Mouse (Mus musculus): ENCODE measurements around the gene Snx14. TPM values are rescaled to one million over a fixed set of nuclear protein-coding genes. Genes with fewer than 3 reads are reported as not detected.

The Snx14 gene
- polyA plus RNA-seq, 1 experiment from 2014 or later, result 21.7 TPM

- Histone ChIP-seq H3K4me1 (replicated peaks; ENCODE audit: control insufficient read depth, insufficient read depth, low read length) (no peaks in the 10 kb centered on the region), H3K27ac (ENCODE audit: low read depth, low read length) (no peak overlapping the region), H3K9ac (ENCODE audit: low read length) (no peak overlapping the region), H3K9me3 (ENCODE audit: control insufficient read depth, low read length) (no peaks in the 10 kb centered on the region), H3K4me3 (ENCODE audit: low read depth, low read length) (no peak overlapping the region), H3K36me3 (ENCODE audit: control insufficient read depth, insufficient read depth, low read length) (no peaks in the 10 kb centered on the region; the same call in 1 of the 2 replicates), H3K4me2 (ENCODE audit: low read depth, low read length, severe bottlenecking) (no peak overlapping the region), H3K27me3 (ENCODE audit: control insufficient read depth, insufficient read depth, low read length) (no peaks in the 10 kb centered on the region)
- DNase-seq (ENCODE audit: low spot score) (no peak), ATAC-seq (replicated peaks; ENCODE audit: low FRiP score) (no peak)
- WGBS, result 90% methylated on average over 6 of the region's 6 CpGs
These were observed 34.2 kb downstream of the Snx14 start for GRCm38 (mm10) chr9:88404515-88404914.

GRCm38 (mm10) chr9:88404088-88404487 is 34.7 kb downstream of the Snx14 start:
- no peaks in the 10 kb centered on the region for H3K27me3 ChIP-seq (ENCODE audit: control insufficient read depth, insufficient read depth, low read length)
- DNase-seq (ENCODE audit: low spot score), result no peak
- H3K36me3 ChIP-seq (ENCODE audit: control insufficient read depth, insufficient read depth, low read length), result no peaks in the 10 kb centered on the region; the same call in 1 of the 2 replicates
- no peak overlapping the region for H3K4me3 ChIP-seq (ENCODE audit: low read depth, low read length)
- H3K9ac ChIP-seq (ENCODE audit: low read length), result no peak overlapping the region
- no peaks in the 10 kb centered on the region for H3K9me3 ChIP-seq (ENCODE audit: control insufficient read depth, low read length)
- no peaks in the 10 kb centered on the region for H3K4me1 ChIP-seq (replicated peaks; ENCODE audit: control insufficient read depth, insufficient read depth, low read length)
- no peak overlapping the region for H3K27ac ChIP-seq (ENCODE audit: low read depth, low read length)
- no peak overlapping the region for H3K4me2 ChIP-seq (ENCODE audit: low read depth, low read length, severe bottlenecking)
- ATAC-seq (replicated peaks; ENCODE audit: low FRiP score), result no peak
- WGBS, result 84% methylated on average over 10 of the region's 10 CpGs

GRCm38 (mm10) chr9:88398461-88398860 is 40.3 kb downstream of the Snx14 start:
- Histone ChIP-seq H3K36me3 (ENCODE audit: control insufficient read depth, insufficient read depth, low read length) (no peaks in the 10 kb centered on the region; the same call in 1 of the 2 replicates), H3K9me3 (ENCODE audit: control insufficient read depth, low read length) (no peaks in the 10 kb centered on the region), H3K9ac (ENCODE audit: low read length) (no peak overlapping the region), H3K4me2 (ENCODE audit: low read depth, low read length, severe bottlenecking) (no peak overlapping the region), H3K4me1 (replicated peaks; ENCODE audit: control insufficient read depth, insufficient read depth, low read length) (no peaks in the 10 kb centered on the region), H3K4me3 (ENCODE audit: low read depth, low read length) (no peak overlapping the region), H3K27ac (ENCODE audit: low read depth, low read length) (no peak overlapping the region), H3K27me3 (ENCODE audit: control insufficient read depth, insufficient read depth, low read length) (no peaks in the 10 kb centered on the region)
- DNase-seq (ENCODE audit: low spot score), result no peak
- WGBS, result 83% methylated on average over 1 of the region's 1 CpGs
- no peak for ATAC-seq (replicated peaks; ENCODE audit: low FRiP score)

GRCm38 (mm10) chr9:88394852-88395251 is 43.9 kb downstream of the Snx14 start:
- no peaks in the 10 kb centered on the region for H3K4me1 ChIP-seq (replicated peaks; ENCODE audit: control insufficient read depth, insufficient read depth, low read length)
- H3K9me3 ChIP-seq (ENCODE audit: control insufficient read depth, low read length), result no peaks in the 10 kb centered on the region
- 93% methylated on average over 8 of the region's 8 CpGs for WGBS
- H3K9ac ChIP-seq (ENCODE audit: low read length), result no peak overlapping the region
- ATAC-seq (replicated peaks; ENCODE audit: low FRiP score) (no peak), DNase-seq (ENCODE audit: low spot score) (no peak)
- H3K4me2 ChIP-seq (ENCODE audit: low read depth, low read length, severe bottlenecking), result no peak overlapping the region
- H3K27me3 ChIP-seq (ENCODE audit: control insufficient read depth, insufficient read depth, low read length), result no peaks in the 10 kb centered on the region
- no peaks in the 10 kb centered on the region; the same call in 1 of the 2 replicates for H3K36me3 ChIP-seq (ENCODE audit: control insufficient read depth, insufficient read depth, low read length)
- H3K4me3 ChIP-seq (ENCODE audit: low read depth, low read length), result no peak overlapping the region
- H3K27ac ChIP-seq (ENCODE audit: low read depth, low read length), result no peak overlapping the region

- no peak for DNase-seq (ENCODE audit: low spot score)
- WGBS, result 43% methylated on average over 5 of the region's 5 CpGs
- H3K4me2 ChIP-seq (ENCODE audit: low read depth, low read length, severe bottlenecking), result no peak overlapping the region
These were observed 49.9 kb downstream of the Snx14 start for GRCm38 (mm10) chr9:88388826-88389225.

GRCm38 (mm10) chr9:88380542-88380941 is 58.2 kb downstream of the Snx14 start:
- DNase-seq (ENCODE audit: low spot score) (no peak), ATAC-seq (replicated peaks; ENCODE audit: low FRiP score) (no peak)
- Histone ChIP-seq H3K27me3 (ENCODE audit: control insufficient read depth, insufficient read depth, low read length) (no peaks in the 10 kb centered on the region), H3K4me1 (replicated peaks; ENCODE audit: control insufficient read depth, insufficient read depth, low read length) (no peaks in the 10 kb centered on the region), H3K27ac (ENCODE audit: low read depth, low read length) (no peak overlapping the region), H3K4me3 (ENCODE audit: low read depth, low read length) (no peak overlapping the region), H3K36me3 (ENCODE audit: control insufficient read depth, insufficient read depth, low read length) (no peaks in the 10 kb centered on the region), H3K9me3 (ENCODE audit: control insufficient read depth, low read length) (no peaks in the 10 kb centered on the region), H3K4me2 (ENCODE audit: low read depth, low read length, severe bottlenecking) (no peak overlapping the region), H3K9ac (ENCODE audit: low read length) (no peak overlapping the region)
- 87% methylated on average over 1 of the region's 1 CpGs for WGBS

More at GRCm38 (mm10) chr9:88388826-88389225, 49.9 kb downstream of the Snx14 start:
- no peaks in the 10 kb centered on the region for H3K27me3 ChIP-seq (ENCODE audit: control insufficient read depth, insufficient read depth, low read length)
- H3K4me1 ChIP-seq (replicated peaks; ENCODE audit: control insufficient read depth, insufficient read depth, low read length), result no peaks in the 10 kb centered on the region
- H3K9ac ChIP-seq (ENCODE audit: low read length), result no peak overlapping the region
- H3K4me3 ChIP-seq (ENCODE audit: low read depth, low read length), result no peak overlapping the region
- no peak overlapping the region for H3K27ac ChIP-seq (ENCODE audit: low read depth, low read length)
- ATAC-seq (replicated peaks; ENCODE audit: low FRiP score), result no peak
- no peaks in the 10 kb centered on the region; the same call in 1 of the 2 replicates for H3K36me3 ChIP-seq (ENCODE audit: control insufficient read depth, insufficient read depth, low read length)
- H3K9me3 ChIP-seq (ENCODE audit: control insufficient read depth, low read length), result no peaks in the 10 kb centered on the region

GRCm38 (mm10) chr9:88380076-88380475 is 58.7 kb downstream of the Snx14 start:
- Histone ChIP-seq H3K9me3 (ENCODE audit: control insufficient read depth, low read length) (no peaks in the 10 kb centered on the region), H3K4me1 (replicated peaks; ENCODE audit: control insufficient read depth, insufficient read depth, low read length) (no peaks in the 10 kb centered on the region), H3K4me2 (ENCODE audit: low read depth, low read length, severe bottlenecking) (no peak overlapping the region), H3K4me3 (ENCODE audit: low read depth, low read length) (no peak overlapping the region), H3K36me3 (ENCODE audit: control insufficient read depth, insufficient read depth, low read length) (no peaks in the 10 kb centered on the region), H3K27me3 (ENCODE audit: control insufficient read depth, insufficient read depth, low read length) (no peaks in the 10 kb centered on the region), H3K27ac (ENCODE audit: low read depth, low read length) (no peak overlapping the region), H3K9ac (ENCODE audit: low read length) (no peak overlapping the region)
- 78% methylated on average over 7 of the region's 7 CpGs for WGBS
- DNase-seq (ENCODE audit: low spot score) (no peak), ATAC-seq (replicated peaks; ENCODE audit: low FRiP score) (no peak)

- ATAC-seq (replicated peaks; ENCODE audit: low FRiP score) (no peak), DNase-seq (ENCODE audit: low spot score) (no peak)
- 85% methylated on average over 3 of the region's 3 CpGs for WGBS
- Histone ChIP-seq H3K9ac (ENCODE audit: low read length) (no peak overlapping the region), H3K4me2 (ENCODE audit: low read depth, low read length, severe bottlenecking) (no peak overlapping the region), H3K27ac (ENCODE audit: low read depth, low read length) (no peak overlapping the region), H3K27me3 (ENCODE audit: control insufficient read depth, insufficient read depth, low read length) (no peaks in the 10 kb centered on the region), H3K4me1 (replicated peaks; ENCODE audit: control insufficient read depth, insufficient read depth, low read length) (no peaks in the 10 kb centered on the region), H3K36me3 (ENCODE audit: control insufficient read depth, insufficient read depth, low read length) (no peaks in the 10 kb centered on the region), H3K9me3 (ENCODE audit: control insufficient read depth, low read length) (no peaks in the 10 kb centered on the region), H3K4me3 (ENCODE audit: low read depth, low read length) (no peak overlapping the region)
These were observed 59.7 kb downstream of the Snx14 start for GRCm38 (mm10) chr9:88379057-88379456.

- H3K9me3 ChIP-seq (ENCODE audit: control insufficient read depth, low read length), result no peaks in the 10 kb centered on the region
- no peak for ATAC-seq (replicated peaks; ENCODE audit: low FRiP score)
- H3K27ac ChIP-seq (ENCODE audit: low read depth, low read length), result no peak overlapping the region
- no peak overlapping the region for H3K4me3 ChIP-seq (ENCODE audit: low read depth, low read length)
- H3K9ac ChIP-seq (ENCODE audit: low read length), result no peak overlapping the region
- H3K27me3 ChIP-seq (ENCODE audit: control insufficient read depth, insufficient read depth, low read length), result no peaks in the 10 kb centered on the region
- 84% methylated on average over 5 of the region's 5 CpGs for WGBS
- DNase-seq (ENCODE audit: low spot score), result no peak
- H3K4me1 ChIP-seq (replicated peaks; ENCODE audit: control insufficient read depth, insufficient read depth, low read length), result no peaks in the 10 kb centered on the region
- no peaks in the 10 kb centered on the region for H3K36me3 ChIP-seq (ENCODE audit: control insufficient read depth, insufficient read depth, low read length)
- no peak overlapping the region for H3K4me2 ChIP-seq (ENCODE audit: low read depth, low read length, severe bottlenecking)
These were observed 61.3 kb downstream of the Snx14 start for GRCm38 (mm10) chr9:88377483-88377882.

Measured in forebrain, embryonic 11.5 days (tissue).